Mouse (Mus musculus): ENCODE data around the gene Acot12.
A peak's percentile ranks its signal among the peaks of the same experiment; 100 is the strongest.

Gene Acot12

DNA sequence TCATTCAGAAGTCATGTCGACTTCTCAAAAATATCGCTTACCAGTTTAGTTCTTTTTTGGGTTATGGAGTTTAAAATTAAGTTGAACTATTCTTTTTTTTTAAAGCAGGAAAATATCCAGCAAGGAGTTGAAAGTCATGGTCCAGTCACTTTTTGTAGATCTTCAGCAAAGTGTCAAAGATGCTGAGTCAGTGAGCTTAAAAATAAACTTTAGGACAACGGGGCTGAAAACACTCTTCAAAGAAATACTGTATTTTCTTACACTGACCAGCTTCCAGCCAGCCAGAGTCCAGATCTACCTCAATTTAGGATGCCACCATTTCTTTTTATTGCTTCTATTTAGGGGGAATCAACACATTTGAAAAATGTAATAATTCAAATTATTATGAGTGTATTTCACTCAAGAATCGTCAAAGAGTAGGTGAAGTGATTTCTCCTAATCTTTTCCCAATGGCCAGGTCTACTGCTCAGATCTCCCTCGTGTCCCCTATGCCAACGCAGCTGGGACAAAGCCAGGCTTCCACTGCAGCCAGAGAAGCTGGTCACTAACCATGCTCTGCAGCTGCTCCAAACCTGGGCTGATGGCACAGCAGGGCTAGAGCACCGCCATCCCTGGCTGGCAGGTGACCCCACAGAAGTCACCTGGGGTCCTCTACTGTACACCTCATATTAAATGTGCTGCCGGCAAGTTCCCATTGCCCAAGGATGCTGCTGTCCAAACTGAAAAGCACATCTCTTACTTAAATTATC, 19.2 kb downstream of the Acot12 start:
- DNase-seq: peak in 1 of 2 experiments; percentile 60

- peak; percentile 32 to 75 for DNase-seq
These were observed 20.5 kb downstream of the Acot12 start for GRCm38 (mm10) chr13:91761654-91762445.

DNA sequence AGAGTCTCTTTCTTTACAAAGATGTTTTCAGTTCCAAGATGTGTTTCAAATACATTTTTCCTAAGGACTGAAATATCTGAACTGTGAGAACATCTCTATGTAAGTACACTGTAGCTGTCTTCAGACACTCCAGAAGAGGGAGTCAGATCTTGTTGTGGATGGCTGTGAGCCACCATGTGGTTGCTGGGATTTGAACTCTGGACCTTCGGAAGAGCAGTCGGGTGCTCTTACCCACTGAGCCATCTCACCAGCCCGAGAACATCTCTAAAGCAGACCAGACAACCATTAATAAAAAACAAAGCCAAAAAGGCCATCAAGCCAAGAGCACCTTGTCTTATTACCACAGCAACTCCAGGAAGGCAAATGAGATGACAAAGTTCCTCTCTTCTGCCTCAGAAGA, 22.3 kb downstream of the Acot12 start:
- peak in 1 of 2 experiments; percentile 32 for DNase-seq

- no peak for DNase-seq
These were observed 24.3 kb downstream of the Acot12 start for GRCm38 (mm10) chr13:91765627-91766026.

- DNase-seq: no peak
These were observed 27.7 kb downstream of the Acot12 start for GRCm38 (mm10) chr13:91768683-91769651.

GRCm38 (mm10) chr13:91778092-91778491, 36.8 kb downstream of the Acot12 start:
- DNase-seq: no peak

GRCm38 (mm10) chr13:91779892-91780291, 38.6 kb downstream of the Acot12 start:
- DNase-seq: no peak

GRCm38 (mm10) chr13:91792035-91792434, 50.7 kb downstream of the Acot12 start:
- DNase-seq: no peak

- DNase-seq: peak in 1 of 2 experiments; percentile 64
These were observed 53.7 kb downstream of the Acot12 start for GRCm38 (mm10) chr13:91794926-91795436.

- no peak for DNase-seq
These were observed 54.3 kb downstream of the Acot12 start for GRCm38 (mm10) chr13:91795593-91795992.

DNA sequence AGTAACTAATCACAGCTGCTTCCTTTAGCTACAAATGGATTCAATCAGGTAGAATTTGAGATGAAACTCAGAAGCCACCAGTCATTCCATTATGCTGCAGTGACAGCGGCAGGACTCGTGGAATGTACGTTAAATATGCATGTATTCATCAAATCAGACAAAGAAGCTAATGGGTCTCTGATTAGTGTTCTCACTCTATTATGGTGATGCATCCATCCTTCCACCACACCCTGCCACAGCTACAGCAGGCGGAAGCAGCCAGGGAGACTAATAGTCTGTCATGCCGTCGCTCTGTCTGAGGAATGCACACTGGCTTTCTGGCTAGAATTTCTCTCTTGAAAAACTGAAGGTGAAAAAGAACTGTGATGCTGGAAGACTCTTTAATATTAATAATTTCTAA, 54.7 kb downstream of the Acot12 start:
- DNase-seq: no peak

GRCm38 (mm10) chr13:91796916-91797315, 55.6 kb downstream of the Acot12 start:
- peak; percentile 12 to 33 for DNase-seq

DNA sequence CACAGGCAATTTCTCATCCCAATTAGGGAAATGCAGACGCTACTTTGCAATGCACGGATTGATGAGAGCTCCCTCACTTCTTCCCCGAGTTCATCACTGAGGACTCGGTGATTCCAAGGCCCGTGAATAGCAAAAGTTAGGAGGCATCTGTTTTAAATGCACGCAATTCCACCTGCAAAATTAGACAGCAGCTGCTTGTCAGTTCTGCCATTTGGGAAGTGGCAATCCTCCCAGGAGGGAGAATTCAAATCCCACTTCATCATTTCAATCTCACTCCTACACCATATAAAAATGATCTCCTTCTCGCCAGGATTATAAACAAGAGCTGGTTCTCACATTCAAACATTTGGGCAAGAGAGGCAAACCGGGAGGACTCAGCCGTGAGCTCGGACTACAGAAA, 56.1 kb downstream of the Acot12 start:
- DNase-seq: no peak

DNA sequence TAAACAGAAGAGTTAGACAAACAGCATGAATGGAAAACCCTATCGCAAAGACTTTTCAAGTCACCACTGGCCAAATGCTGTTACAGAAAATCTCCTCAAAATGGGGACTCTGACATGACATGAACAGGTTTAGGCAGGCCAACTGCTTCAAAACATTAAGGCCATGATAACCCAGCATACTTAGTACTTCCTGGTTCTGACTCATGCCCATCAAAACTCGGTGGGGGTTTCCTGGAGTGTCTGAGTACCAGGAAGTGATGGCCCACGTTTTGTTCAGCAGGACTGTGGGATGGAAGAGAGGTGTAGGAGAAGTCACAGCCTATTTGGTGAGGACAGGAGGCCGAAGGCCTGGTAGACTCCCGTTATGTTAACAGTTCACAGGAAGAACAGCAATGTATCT, 60.4 kb downstream of the Acot12 start:
- DNase-seq: no peak

DNA sequence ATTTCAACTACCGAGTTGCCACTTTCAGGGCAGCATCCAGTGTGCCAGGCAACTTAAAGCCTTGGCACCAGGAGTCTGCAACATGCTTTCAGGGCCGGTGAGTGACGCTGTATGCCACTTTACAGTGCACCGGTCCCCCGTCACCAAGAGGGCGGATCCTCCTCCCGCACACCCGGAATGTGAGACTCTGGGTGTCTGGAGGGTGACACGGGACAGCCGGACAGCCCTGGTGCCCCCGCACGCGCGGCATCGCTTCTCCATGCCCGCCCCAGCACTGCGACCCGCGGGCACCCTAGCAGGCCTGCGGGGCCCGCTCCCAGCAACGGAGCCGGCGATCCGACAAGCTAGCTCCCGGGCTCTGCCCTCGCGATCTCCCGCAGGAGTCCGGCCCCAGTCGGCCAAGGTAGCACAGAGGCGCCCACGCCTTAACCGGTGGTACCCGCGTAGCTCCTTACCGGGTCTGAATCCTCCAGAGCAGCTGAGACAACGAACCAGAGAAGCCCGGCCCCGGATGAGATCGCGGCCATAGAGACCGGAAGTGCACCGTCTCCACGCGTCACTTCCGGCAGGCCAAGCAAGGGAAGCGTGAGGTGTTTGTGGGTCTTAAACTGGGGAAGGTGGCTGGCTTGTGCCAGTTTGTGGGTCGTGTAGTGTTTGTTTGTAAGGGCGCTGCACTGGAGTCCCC, 66.0 kb downstream of the Acot12 start, which contains the start of gene Zcchc9:
Zcchc9 (minus strand) TSS at position 551 of the 685 bp plus-strand sequence.
- peak; percentile 92 to 93 for DNase-seq

GRCm38 (mm10) chr13:91807874-91808575, 66.7 kb downstream of the Acot12 start:
- no peak for DNase-seq

- DNase-seq: no peak
These were observed 68.2 kb downstream of the Acot12 start for GRCm38 (mm10) chr13:91809476-91809875.

GRCm38 (mm10) chr13:91814670-91815069, 73.4 kb downstream of the Acot12 start:
- DNase-seq: no peak

DNA sequence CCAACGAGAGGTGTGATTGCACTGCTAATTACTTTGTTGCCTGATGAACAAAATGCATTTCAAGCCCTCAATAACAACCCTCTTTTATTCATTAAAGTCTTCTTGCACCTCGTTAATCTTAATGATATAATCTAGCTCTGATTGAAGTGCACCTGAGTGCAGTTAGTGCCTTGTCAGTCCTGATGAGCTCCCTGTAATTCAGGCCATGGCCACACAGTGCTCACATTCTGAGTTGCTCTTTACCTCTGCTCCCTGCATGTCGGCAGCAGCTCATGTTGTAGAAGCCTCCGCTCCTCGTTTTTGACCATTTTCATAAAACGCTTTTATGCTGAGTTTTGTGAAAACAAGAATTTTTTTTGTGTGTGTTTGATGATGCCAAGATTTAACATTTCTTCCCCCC, 82.4 kb downstream of the Acot12 start:
- DNase-seq: no peak

DNA sequence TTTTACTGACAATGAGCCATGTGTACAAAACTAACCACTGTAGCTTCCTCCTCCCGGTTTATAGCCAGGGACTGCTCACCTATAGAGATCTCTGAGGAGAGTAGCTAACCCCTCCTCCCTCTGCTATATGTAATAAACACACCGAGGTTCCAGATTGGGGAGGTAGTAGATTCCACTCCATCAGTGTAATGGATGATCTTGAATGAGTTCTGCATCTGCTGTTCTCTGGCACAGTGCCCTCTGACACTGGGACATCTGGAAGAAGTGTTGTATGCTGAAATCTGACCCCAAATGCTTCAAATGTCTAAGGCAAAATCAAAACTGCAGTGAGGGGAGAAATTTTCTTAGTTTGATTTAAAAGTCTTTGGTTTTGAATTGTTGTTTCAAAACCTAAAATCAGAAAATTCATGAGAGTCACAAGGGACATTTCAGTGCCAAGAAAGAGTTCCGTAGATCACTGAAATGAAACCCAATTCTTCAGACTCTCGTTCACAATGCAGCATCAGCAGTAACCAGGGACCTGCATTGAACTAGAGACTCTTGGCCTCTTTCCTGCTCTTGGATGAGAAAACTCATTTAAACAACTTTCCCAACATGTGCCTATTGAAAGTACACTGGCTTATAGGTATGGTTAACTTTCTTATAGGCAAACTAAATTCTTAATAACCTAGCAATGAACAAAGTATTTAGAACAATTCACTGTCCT, 83.7 kb downstream of the Acot12 start:
- DNase-seq: no peak

DNA sequence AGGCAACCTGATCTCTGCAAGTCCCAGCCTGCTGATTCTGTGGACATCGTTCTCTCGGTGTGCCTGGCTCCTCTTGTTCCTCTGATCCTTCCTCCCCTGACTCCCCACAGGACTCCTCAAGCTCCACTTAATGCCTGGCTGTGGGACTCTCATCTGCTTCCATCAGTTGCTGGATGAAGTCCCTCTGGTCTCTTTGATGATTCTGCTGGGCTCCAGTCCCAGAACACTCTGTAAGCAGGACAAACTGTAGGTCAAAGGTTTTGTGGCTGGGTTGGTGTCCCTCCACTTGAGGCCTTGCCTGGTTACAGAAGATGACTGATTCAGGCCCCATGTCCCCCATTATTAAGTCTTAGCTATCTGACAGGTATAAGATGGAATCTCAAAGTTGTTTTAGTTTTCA, 84.8 kb downstream of the Acot12 start:
- DNase-seq: no peak
